Mouse (Mus musculus) NIH3T3 (cell line): ENCODE results near the gene Htr7.

ENCODE experiments used
- DNase-seq: peaks from one replicate; pipeline ENCODE4 v3.0.0-alpha.2; 2012; ENCODE audit warnings: low read depth

Gene Htr7

DNA sequence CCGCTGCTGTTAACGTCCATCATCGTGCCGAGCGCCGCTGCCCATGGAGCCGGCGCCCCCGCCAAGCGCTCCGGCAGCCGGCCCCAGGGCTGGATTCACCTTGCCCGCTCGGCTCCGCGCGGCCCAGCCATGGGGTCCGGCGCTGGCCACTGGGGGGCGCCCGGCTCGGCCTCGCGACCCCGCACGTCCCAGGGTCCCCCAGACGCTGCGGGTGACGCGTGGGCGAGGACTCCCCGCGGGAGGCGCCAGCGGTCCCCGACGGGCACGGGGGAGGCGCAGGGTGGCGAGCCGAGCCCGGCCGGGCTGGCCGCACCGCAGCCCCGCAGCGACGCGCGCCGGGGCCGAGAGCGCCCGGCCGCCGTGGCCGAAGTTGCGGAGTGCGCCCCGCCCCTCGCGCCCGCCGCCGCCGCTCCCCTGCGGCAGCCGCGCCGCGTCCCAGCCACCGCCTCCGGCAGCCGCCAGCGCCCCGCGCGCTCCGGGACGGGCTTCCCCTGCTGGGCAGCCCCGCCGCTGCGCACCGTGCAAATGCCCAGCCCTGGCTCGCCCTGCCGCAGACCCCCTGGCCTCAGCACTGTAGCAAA lies at the start of gene Htr7:
TSS of gene Htr7 (minus strand) at position 277 of the 581 bp plus-strand sequence.
- DNase-seq: no peak

DNA sequence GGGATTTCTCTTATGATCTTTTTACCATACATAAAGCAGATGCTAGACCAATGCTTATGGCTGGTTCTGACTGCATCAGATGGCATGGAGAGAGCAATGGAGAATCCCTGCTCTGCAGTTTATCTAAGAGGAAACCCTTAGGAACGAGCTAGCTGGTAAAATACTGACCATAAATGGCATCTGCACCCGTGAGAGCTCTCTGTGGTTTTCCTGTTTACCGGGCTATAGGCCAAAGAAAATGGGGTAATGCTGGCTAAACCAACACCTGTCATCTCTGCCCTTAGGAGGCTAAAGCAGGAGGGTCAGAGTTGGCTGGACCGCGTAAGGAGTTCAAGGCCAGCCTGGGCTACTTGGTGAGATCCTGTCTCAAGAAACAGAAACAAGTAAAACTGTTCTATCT lies 46.6 kb upstream of the Htr7 start:
- DNase-seq: peak; percentile 47

DNA sequence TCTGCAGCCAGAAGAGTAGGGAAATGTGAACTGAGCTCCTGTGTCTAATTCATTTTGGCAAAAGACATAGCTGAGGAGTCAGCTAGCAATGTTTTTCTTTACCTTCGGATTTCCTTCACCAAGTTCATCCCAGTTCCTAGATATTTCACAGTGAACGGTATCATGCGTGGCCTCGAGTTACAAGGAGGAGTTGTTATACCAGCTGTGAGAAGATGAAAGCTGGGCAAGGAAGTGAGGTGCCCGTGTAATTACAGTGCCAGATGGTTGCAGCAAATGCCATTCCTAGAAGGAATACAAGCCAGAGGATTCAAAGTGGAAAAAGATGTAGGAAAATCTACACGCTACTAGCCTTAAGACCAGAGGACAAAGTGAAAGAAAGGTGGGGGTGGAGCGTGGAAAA lies 41.6 kb upstream of the Htr7 start:
- no peak for DNase-seq

DNA sequence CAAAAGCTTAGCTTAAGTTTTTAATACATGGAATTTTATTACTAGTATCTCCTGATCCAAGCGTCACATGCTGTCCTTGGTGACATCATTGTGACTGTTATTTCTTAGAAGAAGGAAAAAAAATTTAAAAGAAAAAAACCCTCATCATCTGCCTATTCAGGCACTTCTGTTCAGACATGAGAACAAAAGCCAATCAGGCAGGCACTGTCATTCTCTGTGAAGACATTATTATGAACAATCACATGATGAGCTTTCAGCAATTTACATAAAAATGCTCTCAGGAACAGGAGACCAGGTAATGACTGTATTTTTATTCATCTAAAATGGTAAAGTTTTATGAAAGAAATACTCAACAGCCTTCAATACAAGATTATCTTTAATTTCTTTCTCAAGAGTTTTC lies 41.0 kb upstream of the Htr7 start:
- no peak for DNase-seq

DNA sequence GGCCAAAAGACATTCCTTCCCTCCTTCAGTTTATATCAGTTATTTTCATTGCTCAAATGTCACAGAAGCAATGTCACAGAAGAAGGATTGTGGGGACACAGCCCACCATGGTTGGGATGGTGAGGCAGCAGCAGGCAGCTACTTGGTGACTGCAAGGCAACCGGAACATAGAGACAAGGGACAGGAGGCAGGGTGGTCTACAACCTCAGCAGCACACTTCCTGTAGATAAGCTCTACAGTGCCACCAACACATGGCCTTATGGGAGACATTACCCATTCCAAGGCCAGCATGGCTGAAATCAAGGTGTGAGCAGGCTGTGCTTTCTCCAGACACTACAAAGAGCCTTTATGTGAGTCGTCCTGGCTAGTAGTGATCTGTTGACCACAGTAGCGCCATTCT lies 39.9 kb upstream of the Htr7 start:
- no peak for DNase-seq

DNA sequence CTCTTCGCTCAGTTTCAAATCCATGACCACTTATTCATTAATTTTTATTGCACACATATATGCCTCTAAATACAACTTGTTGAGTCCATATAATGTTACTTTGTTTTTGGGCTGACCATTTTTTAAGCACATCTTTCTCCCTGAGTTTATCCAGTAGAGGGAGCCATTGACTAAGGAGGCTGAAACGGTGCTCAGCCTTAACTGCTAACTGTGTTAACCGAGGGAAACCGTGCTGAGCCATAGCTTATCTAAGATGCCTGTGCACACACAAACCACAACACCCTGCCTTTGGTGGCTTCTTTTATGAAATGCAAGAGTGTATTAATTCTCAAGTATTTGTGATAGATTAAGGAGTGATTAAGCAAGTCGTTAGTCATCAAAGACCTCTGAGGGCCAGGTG lies 33.5 kb upstream of the Htr7 start:
- DNase-seq: peak; percentile 86

DNA sequence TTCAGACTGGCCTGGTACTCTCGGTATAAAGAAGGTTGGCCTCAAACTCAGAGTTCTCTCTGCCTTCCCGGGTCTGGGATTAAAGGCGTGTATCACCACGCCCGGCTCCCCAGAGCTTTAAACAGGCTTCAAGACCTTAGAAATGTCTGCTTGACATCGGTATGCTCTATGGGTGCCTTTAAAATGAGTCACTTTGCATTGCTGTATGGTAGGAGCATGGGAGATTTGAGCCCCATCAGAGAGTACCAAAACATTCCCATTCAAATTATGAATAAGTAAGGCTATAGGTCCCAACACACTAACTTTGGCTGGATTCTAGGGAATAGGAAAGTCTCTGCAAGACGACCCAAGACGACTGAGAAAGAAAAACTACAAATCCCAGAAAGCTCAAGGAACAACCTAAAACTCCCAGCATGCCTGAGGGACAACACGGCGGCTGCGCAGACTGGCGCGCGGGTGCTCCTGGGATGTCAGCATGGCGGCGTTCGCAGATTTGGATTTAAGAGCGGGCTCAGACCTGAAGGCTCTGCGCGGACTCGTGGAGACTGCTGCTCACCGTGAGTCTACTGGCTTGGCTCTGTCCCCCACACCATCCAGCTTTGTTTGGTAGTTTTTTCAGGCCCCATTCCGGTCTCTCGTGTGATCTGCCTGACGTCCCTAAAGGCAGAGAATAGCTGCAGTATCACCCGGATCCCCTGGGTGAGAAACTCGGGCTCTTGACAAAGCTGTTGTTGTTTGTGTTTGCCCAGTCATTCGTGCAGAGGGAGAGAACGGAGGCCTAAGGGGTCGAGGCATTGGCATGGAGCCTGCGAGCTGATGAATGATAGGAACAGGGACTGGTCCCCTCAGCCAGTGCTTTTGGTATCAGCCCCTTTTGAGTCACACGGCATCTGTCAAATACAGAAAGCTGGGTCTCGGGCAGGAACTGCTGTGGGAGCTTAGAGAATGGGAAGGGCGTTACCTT lies 26.2 kb upstream of the Htr7 start, which contains the start of gene Rpp30:
TSS of gene Rpp30 (plus strand) at position 455 of the 964 bp plus-strand sequence.
- peak; percentile 96 for DNase-seq

DNA sequence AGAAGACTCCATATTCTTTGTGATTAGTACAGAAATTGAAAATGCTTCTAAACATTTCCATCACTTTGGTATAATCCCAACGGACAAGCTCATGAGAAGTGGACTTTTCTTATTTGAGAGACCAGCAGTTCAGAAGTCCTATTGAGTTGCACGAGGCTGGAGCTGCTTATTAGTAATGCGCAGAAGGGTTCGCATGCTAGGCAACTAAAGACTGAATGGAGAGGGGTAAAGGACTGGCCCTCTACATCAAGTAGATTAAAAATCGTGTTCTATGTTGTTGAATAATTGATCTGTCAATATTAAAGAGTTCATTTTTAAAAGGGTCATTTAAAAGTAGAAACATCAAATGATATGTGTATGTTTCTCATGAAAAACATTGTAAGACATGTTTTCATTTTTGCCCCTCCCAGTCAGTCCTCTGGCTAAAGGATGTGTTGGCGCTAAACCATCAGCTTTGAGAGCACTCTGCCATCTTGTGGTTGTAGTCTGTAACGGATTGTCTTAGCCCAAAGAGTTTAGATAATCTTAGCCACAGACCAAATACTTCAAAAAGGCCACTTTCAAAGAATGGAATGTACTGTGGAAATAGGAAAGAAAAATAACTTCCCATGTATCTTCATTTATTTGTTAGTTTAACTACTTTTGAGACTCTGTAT lies 25.4 kb upstream of the Htr7 start:
- peak; percentile 91 for DNase-seq

DNA sequence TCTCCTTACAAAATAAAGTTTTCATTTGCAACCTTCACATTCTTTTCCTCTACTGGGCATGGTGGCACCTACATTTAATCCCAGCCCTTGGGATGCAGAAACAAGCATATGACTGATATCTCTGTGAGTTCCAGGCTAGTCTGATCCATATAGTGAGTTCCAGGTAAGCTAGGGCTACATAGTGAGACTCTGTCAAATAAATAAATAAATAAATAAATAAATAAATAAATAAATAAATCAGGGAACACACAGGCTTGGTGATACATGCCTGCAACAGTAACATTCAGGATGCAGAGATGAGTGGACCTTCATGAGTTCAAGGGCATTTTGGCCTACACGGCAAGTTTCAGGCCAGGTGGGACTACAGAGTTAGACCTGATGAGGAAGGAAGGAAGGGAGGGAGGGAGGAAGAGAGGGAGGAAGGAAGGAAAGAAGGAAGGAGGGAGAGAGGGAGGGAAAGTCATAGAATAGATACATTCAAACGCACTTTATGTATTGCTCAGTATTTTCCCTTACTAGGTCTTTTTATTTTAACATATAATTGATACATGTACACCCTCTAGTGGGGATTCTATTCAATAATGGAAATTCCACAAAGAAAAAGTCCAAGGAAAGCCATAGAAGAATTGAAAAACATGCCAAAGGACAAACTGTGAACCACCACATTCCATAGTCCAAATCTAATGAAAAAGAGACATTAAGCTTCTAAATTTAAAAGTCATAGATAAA lies 5.7 kb upstream of the Htr7 start:
- DNase-seq: peak; percentile 35

DNA sequence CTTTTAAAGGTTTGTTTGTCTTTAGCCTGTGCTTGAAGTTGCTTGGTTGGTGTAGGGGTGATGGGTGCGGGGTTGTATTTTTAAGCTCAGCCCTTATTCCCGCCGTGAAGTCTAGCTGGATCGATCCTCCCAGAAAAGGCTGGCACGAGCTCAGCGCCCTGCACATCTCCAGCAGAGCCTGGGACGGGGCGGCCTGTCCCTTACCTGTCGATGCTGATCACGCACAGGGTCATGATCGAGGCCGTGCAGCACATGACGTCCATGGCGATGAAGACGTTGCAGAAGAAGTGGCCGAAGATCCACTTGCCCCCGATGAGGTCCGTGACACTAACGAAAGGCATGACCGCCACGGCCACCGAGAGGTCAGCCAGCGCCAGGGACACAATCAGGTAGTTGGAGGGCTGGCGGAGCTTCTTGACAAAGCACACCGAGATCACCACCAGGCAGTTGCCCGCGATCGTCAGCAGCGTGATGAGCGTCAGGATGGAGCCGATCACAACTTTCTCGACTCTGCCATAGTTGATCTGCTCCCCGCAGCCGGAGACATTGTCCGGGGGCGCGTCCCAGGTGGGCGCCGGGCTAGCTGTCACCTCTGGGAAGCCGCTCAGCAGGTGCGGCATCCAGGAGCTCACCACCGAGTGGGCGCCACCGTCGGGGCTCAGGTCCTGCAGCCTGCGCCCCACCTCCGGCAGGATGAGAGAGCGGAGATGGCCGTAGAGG lies 645 bp downstream of the Htr7 start:
- no peak for DNase-seq

DNA sequence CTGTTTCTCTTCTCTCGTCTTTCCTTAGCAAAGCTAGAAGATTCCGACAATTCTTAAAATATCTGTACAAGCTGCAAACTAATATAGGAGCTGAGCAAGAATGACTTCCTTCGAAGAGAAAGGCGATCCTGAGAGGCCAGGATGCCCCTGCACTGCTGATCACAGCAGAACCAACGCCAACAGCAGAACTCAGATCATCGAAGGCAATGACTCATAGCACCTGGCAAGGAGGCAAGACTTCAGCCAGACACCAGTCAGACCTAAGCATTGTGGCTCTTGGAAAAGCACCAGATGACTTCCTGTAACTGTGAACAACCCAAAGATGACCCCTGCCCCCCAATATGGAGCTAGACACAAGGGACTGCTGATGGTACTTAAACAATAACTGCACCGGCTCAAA lies 11.3 kb downstream of the Htr7 start:
- peak; percentile 67 for DNase-seq

DNA sequence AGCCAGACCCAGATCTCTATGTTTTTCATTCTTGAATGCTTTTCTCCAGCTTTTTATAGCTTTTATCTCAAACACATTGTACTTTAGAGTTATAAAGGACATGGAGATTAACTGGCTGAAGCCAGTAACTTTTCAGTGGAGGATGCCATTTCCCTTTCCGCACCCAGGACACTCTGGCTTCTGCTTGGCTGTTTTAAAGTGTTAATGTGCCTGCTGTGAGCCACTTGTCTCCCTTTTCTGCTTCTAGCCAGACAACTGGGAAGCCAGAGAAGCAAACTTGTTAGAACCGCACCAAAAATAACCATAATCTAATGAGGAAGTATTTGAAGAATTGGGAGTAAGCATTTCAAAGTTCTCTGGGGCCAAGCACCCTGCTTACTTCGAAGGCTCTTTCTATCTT lies 42.5 kb downstream of the Htr7 start:
- no peak for DNase-seq

DNA sequence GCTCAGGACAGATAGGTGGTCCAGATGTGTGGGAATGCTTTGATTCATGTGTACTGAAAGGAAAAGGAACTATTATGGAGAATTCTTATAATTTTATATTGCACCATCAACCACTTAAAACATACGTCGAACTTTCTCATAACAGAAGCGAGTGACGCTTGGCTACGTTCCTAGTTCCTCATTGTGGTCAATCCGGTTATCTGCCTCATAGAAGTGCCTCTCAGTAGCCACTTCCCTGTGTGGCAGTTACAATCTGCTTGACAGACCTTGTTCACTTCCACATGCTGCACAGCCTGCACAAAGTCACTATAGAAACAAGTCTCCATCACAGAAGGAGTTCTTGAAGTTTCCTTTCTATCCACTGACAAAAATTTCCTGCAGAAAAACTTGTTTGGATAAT lies 51.0 kb downstream of the Htr7 start:
- no peak for DNase-seq

DNA sequence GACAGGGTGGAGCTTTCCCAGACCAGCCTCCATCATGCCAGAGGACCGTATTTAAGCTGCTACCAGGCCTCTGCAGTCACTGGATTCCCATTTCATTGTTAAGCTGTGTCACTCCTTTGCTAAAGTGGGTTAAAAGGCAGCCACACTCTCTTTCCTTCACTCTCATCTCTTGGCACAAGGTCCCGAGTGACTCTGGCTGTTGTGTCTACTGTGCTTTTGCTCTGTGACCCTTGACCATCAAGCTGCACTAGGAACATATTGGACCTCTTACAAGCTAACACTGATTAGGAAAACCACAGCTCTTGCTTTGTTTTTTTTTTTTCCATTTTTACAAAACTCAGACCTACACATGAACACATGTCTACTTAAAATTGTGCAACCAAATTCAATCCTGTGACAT lies 52.3 kb downstream of the Htr7 start:
- no peak for DNase-seq

DNA sequence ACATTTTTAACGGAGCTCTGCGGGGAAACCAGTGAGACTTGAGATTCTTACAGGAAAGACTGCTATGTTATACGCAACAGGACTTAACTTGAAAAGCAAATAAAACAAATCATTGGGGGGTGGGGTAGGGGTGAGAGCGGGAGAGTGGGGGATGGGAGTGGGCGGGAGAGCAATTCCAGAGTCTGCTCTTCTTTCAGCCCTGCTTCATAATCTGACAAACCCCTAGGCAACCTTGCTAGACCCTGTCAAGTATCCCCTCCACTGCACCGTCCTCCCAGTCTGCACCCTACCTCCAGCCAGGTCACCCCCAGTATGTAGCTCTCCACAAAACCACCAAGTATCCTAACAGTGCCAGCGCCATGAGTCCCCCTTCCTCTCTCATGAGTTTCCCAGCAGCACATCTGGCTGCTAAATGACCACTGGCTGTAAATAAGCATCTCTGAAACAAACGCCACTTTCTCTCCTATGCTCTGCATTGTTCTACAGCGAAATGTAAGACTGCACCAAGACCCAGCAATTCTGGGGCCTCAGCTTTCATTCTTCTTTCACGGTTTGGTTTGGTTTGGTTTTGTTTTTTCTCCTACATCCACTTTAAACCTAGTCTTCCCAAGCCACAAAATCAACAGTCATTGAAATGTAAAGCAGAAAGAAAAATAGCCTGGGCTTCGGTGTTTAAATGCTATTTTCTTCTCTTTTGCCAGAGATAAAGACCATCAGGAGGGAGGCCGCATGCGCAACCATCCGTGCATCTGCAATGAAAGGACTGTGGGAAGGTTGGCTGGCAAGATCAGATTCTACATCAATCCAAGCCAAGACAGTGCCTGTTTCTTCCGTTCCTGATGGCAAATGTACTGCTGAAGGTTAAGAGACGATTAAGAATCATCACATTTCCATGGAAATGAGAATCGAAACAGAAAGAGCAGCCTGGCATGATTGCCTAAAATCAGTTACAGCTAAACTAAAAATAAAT lies 54.5 kb downstream of the Htr7 start:
- DNase-seq: no peak

DNA sequence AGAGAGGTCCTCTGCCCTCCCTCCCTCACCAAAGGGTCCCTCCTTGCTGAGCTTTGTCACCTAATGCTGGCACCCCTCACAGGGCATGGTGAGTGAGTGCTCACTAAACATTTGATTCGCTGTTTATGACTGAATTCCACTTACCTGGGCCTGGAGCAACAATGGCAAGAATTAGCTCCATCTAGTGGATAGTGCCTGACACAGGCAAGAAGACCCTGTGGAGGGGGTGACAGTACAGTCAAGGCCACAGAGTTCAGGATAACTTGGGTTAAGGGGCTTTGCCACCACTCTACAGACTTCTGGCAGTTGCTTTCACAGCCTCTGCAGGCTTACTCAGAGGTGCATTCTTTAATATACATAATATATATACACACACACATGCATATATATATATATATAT lies 55.8 kb downstream of the Htr7 start:
- DNase-seq: peak; percentile 14

DNA sequence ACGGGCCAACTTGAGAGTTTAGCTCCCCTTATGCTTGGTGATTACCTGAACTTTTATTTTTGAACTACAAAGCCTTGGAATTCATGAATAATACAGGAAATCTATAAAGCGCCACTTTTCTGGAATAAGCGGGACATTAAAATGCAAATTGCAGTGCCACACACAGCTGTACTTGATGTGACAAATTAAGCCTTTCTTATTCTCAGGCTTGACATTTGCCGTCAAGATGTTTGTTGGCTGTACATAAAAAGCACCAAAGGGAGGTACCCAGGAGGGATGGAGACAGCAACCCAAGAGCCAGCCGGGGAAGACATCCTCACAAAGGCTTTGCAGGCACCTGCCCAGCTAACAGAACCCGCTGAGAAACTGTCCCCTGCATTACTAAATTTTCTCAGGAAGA lies 56.4 kb downstream of the Htr7 start:
- DNase-seq: no peak

DNA sequence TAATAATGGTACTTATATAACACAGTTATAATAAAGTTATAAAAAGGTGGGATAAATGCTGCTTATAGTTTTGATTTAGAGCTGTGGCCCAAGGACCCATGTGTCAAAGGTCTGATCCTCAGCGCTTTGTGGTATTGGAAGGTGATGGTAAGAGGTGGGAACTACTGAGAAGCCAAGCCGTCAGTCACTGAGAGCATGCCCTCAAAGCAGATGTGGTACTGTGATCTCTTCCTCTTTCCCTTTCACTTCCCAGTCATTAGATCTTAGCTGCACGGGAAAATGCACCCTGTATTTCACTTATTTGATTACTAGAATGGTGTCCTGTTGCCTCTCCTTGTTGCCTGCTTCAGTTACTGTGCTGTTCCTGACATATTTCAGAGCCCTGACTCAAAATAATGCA lies 59.9 kb downstream of the Htr7 start:
- no peak for DNase-seq

DNA sequence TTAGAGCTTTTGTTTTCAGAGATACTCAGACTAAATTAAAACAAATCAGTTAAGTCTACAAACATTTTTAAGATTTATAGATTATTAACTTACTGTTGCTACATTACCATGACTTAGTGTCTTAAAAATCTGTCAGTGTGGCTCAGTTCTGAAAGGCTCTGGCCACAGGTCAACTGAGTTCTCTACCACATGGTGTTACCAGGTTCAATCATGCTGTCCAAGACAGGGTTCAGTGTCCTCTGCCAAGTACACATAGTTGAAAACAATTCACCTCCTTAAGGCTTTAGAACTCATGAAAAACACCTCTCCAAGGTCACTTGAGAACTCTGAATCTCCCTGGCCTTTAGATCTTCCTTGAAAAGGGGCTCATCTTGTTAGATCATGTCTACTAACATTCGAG lies 69.8 kb downstream of the Htr7 start:
- DNase-seq: no peak

DNA sequence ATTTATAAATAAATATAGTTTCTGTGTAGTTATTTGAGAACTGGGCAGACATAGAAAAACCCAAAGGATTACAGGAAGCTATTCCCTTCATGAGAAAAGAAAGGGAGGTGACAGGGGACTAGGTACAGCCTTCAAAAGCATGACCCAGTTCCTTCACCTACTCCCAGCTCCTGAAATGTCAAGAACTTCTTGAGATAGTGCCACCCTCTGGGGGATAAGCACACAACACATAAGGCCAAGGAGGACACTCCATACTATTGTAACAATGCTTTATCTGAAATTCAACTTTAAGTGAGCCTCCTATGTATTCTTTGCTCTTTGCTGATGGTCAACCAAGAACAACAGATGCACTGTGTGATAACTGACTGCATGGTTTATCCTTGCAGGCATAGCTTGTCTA lies 82.6 kb downstream of the Htr7 start:
- DNase-seq: no peak
